Mouse (Mus musculus) heart, adult 8-10 months (tissue): ENCODE data around the gene Rogdi. TPM values are rescaled to one million over a fixed set of nuclear protein-coding genes. Genes with fewer than 3 reads are reported as not detected.

ENCODE experiments used
- DNase-seq: peaks from one replicate; pipeline ENCODE4 v3.0.0; 2022; ENCODE audit warnings: low spot score
- total RNA-seq, 4 experiments: library from RNA; stranded (reverse); gene quantifications; 2 replicates each; pipeline ENCODE4 v1.2.4; 2022

The Rogdi gene
- total RNA-seq, result 10 to 100 TPM; 11.1 to 19.2 (median 14.7) TPM

DNA sequence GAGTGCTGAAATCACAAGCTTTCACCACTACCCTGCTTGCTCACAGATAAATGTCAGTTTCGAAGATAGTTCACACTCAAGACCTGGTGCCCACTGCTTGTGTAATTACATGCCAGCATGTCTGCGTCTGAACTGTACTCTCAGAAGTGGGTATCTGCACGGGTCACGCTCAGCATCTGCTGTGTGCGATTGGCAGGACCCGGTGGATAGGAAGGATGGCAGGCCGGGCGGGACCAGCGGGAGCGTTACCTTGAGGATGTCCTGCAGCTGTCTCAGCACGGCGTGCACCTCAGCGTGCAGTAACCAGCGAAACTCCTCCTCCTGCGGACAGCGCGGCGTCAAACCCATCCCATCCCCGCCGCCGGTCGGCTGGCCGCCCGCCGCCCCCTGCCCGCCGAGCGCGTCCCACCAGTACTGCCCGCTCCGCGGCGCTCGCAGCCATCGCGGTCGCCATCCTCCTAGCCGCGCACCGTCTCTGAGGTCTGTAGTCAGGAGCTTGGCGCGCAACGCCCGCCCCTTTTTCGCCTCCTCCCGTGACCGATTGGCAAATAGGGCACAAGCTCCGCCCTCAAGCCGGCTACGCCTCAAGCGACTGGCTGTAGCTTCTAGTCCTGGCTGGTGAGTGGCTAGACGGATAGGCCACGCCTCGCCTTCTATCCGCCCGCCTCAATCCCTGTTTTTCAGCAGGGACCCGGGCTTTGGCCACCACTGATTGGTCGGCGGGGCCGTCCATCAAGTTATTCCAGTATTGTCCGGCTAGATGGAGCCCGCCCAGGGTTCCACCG lies at the start of gene Rogdi:
Rogdi (minus strand) TSS at position 500 of the 785 bp plus-strand sequence.
- peak; percentile 97 for DNase-seq

DNA sequence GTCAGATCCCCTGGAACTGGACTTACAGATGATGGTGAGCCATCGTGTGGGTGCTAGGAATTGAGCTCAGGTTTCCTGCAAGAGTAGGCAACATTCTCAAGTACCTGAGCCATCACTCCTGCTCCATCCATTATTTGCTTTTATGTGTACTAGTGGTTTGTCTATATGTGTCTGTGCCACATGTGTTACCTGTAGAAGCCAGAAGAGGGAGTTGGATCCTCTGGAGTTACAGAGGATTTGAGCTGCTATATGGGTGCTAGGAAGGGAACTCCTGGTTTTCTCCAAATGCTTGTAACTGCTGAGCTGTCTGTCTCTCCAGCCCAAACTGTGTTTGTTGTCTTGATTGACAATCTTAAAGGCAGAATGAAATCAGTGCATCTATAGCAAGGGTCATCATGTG lies 44.8 kb upstream of the Rogdi start:
- DNase-seq, result no peak

DNA sequence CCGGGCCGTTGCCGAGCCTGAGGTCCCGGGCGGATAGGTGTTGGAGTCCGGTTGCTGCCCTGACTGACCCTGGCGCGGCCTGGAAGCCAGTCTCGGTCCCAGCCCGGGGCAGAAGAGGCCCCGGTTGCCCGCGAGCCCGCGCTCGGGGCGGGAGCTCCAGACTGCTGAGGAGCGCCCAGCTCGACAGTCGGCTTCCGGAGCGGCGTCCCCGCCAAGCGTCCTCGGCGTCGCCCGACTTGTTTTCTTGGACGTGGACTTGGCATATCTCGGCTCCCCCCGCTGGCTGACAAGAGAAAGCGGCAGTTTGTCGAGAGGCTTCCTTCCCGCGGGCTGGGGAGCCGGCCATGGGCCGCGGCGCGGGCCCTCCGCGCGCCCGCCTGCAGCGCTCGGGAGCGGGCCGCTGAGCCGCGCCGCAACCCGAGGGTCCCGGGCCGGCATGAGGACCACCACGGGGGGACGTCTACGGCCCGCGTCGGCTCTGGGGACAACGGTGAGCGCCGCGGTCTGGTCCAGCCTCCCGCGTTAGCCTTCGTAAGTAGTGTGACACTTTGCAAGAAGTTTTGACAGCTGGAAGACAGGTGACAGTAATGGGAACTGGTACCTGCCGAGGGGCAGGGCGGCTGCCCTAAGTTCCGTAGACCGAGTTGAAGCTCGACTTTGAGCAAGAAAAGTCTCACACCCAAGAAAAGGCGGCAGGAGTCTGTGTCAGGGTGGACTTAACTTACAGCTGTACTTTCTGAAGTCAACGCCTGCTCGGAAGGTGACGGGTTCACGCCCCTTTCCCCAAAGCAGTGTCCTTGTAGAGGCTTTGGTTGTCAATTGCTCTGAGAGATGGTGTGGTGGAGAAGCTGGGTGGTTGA lies 37.1 kb upstream of the Rogdi start:
- peak; percentile 76 for DNase-seq

GRCm38 (mm10) chr16:5049774-5050234 lies 36.5 kb upstream of the Rogdi start, which contains the start of the genes Glyr1 and Ubn1:
Gene Glyr1 (minus strand): TSS chr16:5049863.
Gene Ubn1 (plus strand): TSS chr16:5050057.
- DNase-seq, result peak; percentile 98

DNA sequence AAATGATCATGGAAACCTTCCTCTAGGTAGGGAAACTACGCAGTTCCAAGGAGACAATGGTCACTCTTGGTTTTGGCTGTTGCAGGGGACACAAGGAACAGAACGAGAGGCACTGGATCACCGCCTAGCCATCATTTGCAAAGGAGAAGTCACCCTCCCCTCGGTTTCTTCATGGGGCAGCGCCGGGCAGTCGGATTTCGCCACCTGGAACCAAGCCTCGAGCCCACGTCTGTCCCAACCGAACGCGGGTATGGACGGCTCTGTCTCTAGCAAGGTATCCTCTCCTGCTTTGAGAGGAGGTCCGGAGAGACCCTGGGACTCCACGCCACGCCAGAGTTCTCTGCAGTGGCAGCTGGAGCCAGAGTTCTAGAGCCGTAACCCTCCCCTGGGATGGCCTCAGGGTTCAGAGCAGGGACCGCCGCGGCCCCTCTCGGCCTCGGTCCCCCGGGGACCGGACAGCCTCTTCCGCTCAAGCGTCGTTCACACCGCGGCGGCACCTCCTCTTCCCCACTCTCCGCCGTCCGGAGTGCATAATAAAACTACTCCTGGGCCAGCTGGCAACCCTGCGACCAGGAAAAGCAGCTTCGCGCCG lies 35.9 kb upstream of the Rogdi start:
- no peak for DNase-seq

GRCm38 (mm10) chr16:5045322-5045721 lies 32.0 kb upstream of the Rogdi start:
- DNase-seq, result no peak

DNA sequence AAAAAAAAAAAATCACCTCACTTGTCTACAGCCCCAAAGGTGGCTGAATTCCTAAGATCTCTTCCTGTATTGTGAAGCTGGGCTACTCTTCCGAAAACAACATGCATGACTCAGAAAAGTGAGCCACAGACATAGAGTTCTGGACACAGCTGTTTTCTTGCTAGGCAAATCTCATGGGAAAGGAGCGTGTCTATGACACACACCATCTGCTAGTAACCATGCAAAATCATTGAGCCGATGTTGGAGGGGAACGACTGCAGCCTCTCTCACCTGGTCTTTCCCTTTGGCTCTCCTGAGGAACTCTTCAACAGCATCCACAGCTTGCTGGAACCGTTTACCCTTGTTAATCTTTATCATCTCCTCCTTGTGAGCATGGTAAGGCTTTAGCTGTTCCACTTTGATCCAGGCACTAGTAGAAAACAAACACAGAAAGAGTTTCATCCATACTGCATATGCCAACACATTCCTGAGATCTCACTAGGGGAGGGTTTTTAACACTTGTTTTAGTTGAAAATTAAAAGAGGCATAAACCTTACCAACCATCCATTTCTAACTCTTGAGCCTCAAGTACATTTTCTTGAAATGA lies 23.4 kb upstream of the Rogdi start:
- DNase-seq, result peak; percentile 42

DNA sequence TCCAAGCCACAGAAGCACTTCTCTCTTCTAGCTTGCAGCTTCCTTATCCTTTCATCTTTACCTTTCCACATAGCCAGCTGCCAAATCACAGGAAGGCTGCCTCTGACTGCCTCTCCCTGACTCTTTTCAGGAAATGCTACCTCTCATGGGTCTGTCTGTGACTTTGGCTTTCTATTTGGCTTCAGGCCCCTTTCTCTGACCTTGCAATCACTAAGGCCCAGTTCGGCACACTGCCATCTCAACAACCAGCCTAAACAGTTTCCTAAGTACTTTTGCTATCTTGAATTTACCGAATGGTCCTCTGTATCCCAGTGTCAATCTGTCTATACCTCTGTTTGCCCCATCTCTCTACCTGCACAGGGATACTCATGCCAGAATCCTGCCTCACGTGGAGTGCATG lies 22.2 kb upstream of the Rogdi start:
- DNase-seq, result no peak

DNA sequence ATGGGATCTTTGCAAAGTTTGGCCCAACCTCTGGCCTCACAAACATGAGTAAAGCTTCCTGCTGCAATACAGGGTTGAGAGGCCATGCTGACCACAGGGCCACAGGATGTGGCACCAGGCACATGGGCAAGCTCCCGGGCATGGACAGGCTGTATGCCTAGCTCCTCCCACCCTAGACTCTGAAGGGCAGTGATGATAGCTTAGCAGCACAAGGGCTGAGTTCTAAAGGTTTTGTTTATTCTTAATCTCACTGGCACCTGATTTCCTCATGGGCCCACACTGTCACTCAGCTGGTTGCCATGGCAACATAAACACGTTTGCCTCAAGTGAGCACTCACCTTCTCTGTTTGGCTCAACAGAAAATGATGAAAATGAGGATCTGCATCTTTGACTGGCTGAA lies 16.5 kb upstream of the Rogdi start:
- no peak for DNase-seq

- DNase-seq, result no peak
These were observed 10.7 kb upstream of the Rogdi start for GRCm38 (mm10) chr16:5024021-5024420.

- DNase-seq, result no peak
These were observed 1.2 kb upstream of the Rogdi start for GRCm38 (mm10) chr16:5014578-5014977.

GRCm38 (mm10) chr16:5012036-5013005 lies 1.0 kb downstream of the Rogdi start:
- DNase-seq, result no peak

GRCm38 (mm10) chr16:5011285-5011684 lies 2.1 kb downstream of the Rogdi start:
- no peak for DNase-seq

- DNase-seq, result no peak
These were observed 2.9 kb downstream of the Rogdi start for GRCm38 (mm10) chr16:5010371-5010935.

- no peak for DNase-seq
These were observed 5.3 kb downstream of the Rogdi start for GRCm38 (mm10) chr16:5008076-5008475.

DNA sequence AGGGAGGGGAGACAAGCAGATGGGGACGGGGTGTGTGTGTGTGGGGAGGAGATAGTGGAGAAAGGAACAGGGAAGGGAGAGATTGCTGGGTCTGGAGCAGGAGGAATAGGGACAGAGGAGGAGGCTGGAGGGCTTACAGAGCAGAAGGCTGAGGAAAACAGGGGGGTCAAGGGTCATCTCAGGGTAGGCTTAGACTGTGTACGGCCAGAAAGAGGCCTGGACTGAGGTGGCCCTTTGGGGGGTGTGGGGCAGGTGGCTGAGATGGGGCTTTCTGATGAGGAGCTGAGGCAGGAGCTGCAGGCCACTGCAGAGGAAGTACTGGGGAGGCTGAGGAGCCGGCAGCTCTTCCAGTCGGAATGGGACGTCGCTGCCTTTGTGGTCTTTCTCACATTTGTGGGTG lies 5.9 kb downstream of the Rogdi start:
- DNase-seq, result no peak

DNA sequence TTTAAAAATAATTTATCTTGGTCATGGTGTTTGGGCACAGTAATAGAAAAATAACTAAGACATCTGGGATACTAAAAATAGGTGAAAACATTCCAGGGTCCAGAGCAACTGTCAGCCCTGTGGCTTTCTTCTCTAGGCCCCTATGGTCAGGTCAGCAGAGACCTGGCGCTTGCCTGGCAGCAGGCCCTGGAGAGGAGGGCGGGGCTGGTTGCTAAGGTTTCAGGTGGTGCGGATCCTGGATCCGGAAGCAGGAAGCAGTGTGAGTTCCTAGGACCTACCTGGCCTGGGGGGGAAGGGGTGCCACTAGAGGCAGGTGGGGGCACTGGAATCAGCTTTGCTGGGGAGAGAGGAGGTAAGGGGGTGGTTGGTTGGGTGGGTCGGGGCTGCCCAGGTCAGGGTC lies 6.3 kb downstream of the Rogdi start, which contains the start of gene Smim22:
Smim22 (plus strand) TSS at position 222 of the 400 bp plus-strand sequence.
- no peak for DNase-seq

DNA sequence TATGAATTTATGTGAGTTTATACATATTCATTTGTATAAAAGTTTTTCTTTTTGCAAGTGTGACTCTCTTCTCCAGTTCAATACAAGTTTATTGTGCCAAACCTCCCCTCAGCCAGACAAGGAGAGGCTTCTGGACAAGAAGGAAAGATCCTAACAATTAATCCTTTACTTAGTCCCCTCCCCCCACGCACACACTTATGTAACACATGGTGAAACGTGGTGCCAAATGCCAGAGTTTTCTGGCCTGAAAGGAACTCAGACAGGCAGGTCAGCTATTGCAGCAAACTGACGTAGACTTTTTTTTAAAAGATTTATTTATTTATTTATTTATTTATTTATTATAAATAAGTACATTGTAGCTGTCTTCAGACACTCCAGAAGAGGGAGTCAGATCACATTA lies 12.7 kb downstream of the Rogdi start:
- no peak for DNase-seq

DNA sequence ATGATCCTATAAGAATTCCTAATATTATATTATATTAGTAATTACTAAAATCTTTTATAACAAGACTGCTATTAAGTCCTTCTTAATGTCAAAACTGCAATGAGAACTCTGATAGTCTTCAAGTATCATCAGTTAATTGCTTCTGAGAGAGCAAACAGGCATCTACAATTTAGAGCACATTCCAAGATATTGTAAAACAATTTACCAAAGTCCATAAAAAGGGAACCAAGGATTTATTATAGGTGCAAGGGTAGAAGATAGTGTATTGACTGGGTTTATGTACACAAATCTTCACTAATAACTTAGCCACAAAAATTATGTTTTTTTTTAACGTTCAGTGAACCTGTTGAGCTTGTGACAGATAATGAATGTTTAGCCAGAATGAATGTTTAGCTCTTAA lies 14.4 kb downstream of the Rogdi start:
- DNase-seq, result no peak

DNA sequence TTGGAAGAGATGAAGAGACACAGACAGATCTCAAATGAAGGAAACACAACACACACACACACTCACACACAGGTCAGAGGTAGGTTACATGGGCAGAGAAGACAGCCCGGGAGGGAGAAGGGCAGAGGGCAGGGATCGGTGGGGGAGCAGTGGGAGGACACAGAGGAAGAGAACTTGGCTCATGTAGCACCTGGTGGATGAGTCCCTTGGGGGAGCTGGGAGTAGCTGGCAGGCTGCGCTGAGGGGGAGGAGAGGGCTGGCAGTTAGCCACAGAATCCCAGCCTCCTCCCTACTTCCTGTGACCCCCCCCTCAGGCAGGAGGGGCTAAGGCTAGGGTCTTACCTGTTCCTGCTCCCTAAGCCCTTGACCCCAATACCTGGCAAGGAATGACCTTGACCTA lies 15.8 kb downstream of the Rogdi start, which contains the start of gene Sept12:
Sept12 (minus strand) TSS at position 300 of the 400 bp plus-strand sequence.
- DNase-seq, result peak; percentile 27
